Mouse (Mus musculus): Measurements from ENCODE around the gene Rab6b. TPM values are rescaled to one million over a fixed set of nuclear protein-coding genes. Genes with fewer than 3 reads are reported as not detected.
"Not testable (repeated sequence)": the region's sequence is repeated elsewhere in the genome, so short reads cannot be mapped to it uniquely, and the experiment has no call there.

Gene Rab6b
- polyA plus RNA-seq, 1 experiment from 2014 or later, result 95.2 TPM

DNA sequence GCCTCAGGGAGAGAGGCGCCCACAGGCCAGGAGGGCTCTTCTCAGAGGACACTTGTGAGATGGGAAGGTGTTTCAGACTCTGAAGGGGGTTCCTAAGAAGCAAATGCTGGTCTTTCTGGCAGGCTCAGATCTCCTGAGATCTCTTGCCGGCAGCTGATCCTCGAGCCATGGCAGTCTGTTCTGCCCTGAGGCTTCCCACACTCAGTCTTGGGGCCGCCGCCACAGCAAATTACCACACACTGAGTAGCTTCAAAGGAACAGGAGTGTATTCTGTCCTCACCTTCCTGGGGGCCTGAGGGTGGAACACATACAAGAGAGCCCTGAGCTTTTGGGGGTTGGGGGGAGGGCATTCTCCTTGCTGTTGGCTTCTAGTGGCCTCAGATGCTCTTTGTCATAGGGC is 33.8 kb downstream of the Rab6b start:
- 0 out of 2 replicates have a peak, but pooled peaks cover 9% of the 10 kb centered on the region for H3K36me3 ChIP-seq (ENCODE audit: control insufficient read depth, insufficient read depth, low read length)
- no peak overlapping the region for H3K4me3 ChIP-seq (ENCODE audit: low read depth, low read length)
- H3K9ac ChIP-seq (replicated peaks; ENCODE audit: low read depth, low read length), result no peak overlapping the region
- no peaks in the 10 kb centered on the region for H3K27me3 ChIP-seq (ENCODE audit: control insufficient read depth, insufficient read depth, low read length)
- no peaks in the 10 kb centered on the region for H3K9me3 ChIP-seq (ENCODE audit: control insufficient read depth, low read length)
- peak overlapping the region; percentile 76 for H3K27ac ChIP-seq (ENCODE audit: low read depth, low read length)
- 34% methylated on average over 5 of the region's 5 CpGs for WGBS
- ATAC-seq (ENCODE audit: low read depth), result no peak
- peaks cover 28% of the 10 kb centered on the region for H3K4me1 ChIP-seq (ENCODE audit: control insufficient read depth, insufficient read depth, low read length)
- H3K4me2 ChIP-seq (ENCODE audit: low read depth, low read length), result no peak overlapping the region

DNA sequence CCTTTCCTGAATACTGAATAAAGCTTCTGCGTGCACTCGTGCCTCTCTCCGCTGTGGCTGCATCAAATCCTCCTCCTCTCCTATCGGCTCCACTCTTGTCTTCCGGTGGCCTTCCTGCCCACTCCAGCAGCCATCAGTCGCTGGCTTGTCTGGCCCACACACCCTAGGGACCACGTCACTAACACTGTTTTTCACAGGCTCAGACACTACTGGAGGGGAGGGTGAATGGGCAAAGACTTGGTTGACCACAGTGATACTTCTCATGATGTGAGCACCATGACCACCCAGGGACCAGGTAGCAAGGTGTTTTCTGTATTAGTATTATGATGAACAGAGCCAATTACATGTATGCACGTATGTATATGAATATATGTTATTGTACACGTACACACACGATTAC is 34.7 kb downstream of the Rab6b start:
- Histone ChIP-seq H3K4me1 (ENCODE audit: control insufficient read depth, insufficient read depth, low read length) (peaks cover 28% of the 10 kb centered on the region), H3K9me3 (ENCODE audit: control insufficient read depth, low read length) (no peaks in the 10 kb centered on the region), H3K4me2 (ENCODE audit: low read depth, low read length) (no peak overlapping the region), H3K9ac (replicated peaks; ENCODE audit: low read depth, low read length) (no peak overlapping the region), H3K27ac (ENCODE audit: low read depth, low read length) (peak overlapping the region; percentile 76), H3K4me3 (ENCODE audit: low read depth, low read length) (no peak overlapping the region), H3K27me3 (ENCODE audit: control insufficient read depth, insufficient read depth, low read length) (no peaks in the 10 kb centered on the region), H3K36me3 (ENCODE audit: control insufficient read depth, insufficient read depth, low read length) (0 out of 2 replicates have a peak, but pooled peaks cover 6% of the 10 kb centered on the region)
- WGBS, result 48% methylated on average over 10 of the region's 10 CpGs
- peak; percentile 29; the same call in 1 of the 2 replicates for ATAC-seq (ENCODE audit: low read depth)

DNA sequence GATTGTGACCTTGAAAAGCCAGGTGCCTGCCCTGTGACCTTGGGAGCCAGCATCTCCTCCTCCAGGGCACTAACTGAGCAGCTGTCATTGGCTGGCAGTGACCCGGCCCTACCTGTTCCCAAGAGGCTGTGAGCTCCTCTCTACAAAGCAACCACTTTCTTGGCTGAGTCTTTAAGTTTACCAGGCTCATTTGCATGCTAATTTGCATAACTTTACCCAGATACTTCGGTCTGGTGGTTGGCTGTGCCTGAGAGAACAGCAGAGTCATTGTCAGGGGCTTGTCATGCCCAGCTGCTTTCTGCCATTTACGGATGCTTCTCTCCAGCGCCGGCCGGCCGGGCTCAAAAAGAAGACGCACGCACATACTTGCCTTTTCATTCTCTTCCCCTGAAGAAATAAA is 35.1 kb downstream of the Rab6b start:
- peak; percentile 81 for ATAC-seq (ENCODE audit: low read depth)
- Histone ChIP-seq H3K9ac (replicated peaks; ENCODE audit: low read depth, low read length) (no peak overlapping the region), H3K27ac (ENCODE audit: low read depth, low read length) (peak overlapping the region; percentile 76), H3K9me3 (ENCODE audit: control insufficient read depth, low read length) (no peaks in the 10 kb centered on the region), H3K4me3 (ENCODE audit: low read depth, low read length) (no peak overlapping the region), H3K4me2 (ENCODE audit: low read depth, low read length) (no peak overlapping the region), H3K36me3 (ENCODE audit: control insufficient read depth, insufficient read depth, low read length) (0 out of 2 replicates have a peak, but pooled peaks cover 6% of the 10 kb centered on the region), H3K27me3 (ENCODE audit: control insufficient read depth, insufficient read depth, low read length) (no peaks in the 10 kb centered on the region), H3K4me1 (ENCODE audit: control insufficient read depth, insufficient read depth, low read length) (peaks cover 28% of the 10 kb centered on the region)
- WGBS, result 15% methylated on average over 9 of the region's 9 CpGs

GRCm38 (mm10) chr9:103147103-103147502 is 35.5 kb downstream of the Rab6b start:
- Histone ChIP-seq H3K9ac (replicated peaks; ENCODE audit: low read depth, low read length) (no peak overlapping the region), H3K36me3 (ENCODE audit: control insufficient read depth, insufficient read depth, low read length) (0 out of 2 replicates have a peak, but pooled peaks cover 6% of the 10 kb centered on the region), H3K4me2 (ENCODE audit: low read depth, low read length) (0 out of 2 replicates have a peak overlapping the region, but pooled peaks have one; percentile 5), H3K27me3 (ENCODE audit: control insufficient read depth, insufficient read depth, low read length) (no peaks in the 10 kb centered on the region), H3K9me3 (ENCODE audit: control insufficient read depth, low read length) (no peaks in the 10 kb centered on the region), H3K27ac (ENCODE audit: low read depth, low read length) (peak overlapping the region; percentile 76), H3K4me3 (ENCODE audit: low read depth, low read length) (no peak overlapping the region), H3K4me1 (ENCODE audit: control insufficient read depth, insufficient read depth, low read length) (peaks cover 28% of the 10 kb centered on the region)
- no peak; the same call in 1 of the 2 replicates for ATAC-seq (ENCODE audit: low read depth)
- WGBS, result 27% methylated on average over 13 of the region's 13 CpGs

DNA sequence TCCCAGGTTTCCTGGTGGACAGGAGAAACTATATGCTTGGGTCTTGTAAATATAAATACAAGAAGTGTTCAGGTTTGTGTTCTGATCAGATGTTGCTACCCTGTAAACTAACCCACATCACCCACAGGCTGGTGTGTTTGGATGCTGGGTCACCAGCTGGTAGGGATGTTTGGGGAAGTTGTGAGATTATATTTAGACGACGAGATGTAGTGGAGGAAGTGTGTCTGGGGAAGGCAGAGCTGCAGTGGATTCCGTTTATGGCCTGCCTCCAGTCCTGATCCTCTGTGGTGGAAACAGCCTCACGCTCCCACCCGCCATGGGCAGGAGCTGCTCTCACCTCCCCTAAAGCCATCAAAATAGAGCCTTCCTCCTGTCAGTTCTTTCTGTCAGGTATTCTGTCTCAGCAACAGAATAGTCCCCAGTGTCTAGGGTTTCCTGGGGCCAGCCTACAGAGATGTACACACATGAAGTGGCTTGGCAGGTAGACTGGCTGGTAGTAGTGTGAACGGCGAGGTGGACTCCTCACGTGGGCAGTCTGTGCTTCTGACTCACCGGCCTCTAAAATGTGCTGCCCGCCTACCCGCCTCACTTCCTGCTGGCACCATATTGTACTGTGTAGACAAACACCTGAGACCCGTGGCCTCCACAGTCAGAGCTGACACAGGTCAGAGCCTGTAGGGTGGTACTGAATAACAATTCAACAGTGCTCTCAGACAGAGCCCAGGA is 37.6 kb downstream of the Rab6b start:
- Histone ChIP-seq H3K4me2 (ENCODE audit: low read depth, low read length) (no peak overlapping the region), H3K36me3 (ENCODE audit: control insufficient read depth, insufficient read depth, low read length) (0 out of 2 replicates have a peak, but pooled peaks cover 4% of the 10 kb centered on the region), H3K4me1 (ENCODE audit: control insufficient read depth, insufficient read depth, low read length) (peaks cover 33% of the 10 kb centered on the region), H3K9me3 (ENCODE audit: control insufficient read depth, low read length) (no peaks in the 10 kb centered on the region), H3K27me3 (ENCODE audit: control insufficient read depth, insufficient read depth, low read length) (no peaks in the 10 kb centered on the region), H3K4me3 (ENCODE audit: low read depth, low read length) (no peak overlapping the region), H3K27ac (ENCODE audit: low read depth, low read length) (no peak overlapping the region), H3K9ac (replicated peaks; ENCODE audit: low read depth, low read length) (no peak overlapping the region)
- ATAC-seq (ENCODE audit: low read depth), result no peak
- 92% methylated on average over 12 of the region's 12 CpGs for WGBS

- no peak overlapping the region for H3K9ac ChIP-seq (replicated peaks; ENCODE audit: low read depth, low read length)
- H3K27me3 ChIP-seq (ENCODE audit: control insufficient read depth, insufficient read depth, low read length), result no peaks in the 10 kb centered on the region
- H3K36me3 ChIP-seq (ENCODE audit: control insufficient read depth, insufficient read depth, low read length), result 0 out of 2 replicates have a peak, but pooled peaks cover 4% of the 10 kb centered on the region
- H3K9me3 ChIP-seq (ENCODE audit: control insufficient read depth, low read length), result no peaks in the 10 kb centered on the region
- WGBS, result 41% methylated on average over 5 of the region's 5 CpGs
- H3K4me3 ChIP-seq (ENCODE audit: low read depth, low read length), result no peak overlapping the region
- peak; percentile 9; the same call in 1 of the 2 replicates for ATAC-seq (ENCODE audit: low read depth)
- H3K4me1 ChIP-seq (ENCODE audit: control insufficient read depth, insufficient read depth, low read length), result peaks cover 5% of the 10 kb centered on the region; the same call in 1 of the 2 replicates
- H3K27ac ChIP-seq (ENCODE audit: low read depth, low read length), result peak overlapping the region; percentile 44
- no peak overlapping the region for H3K4me2 ChIP-seq (ENCODE audit: low read depth, low read length)
Observed at GRCm38 (mm10) chr9:103153286-103153685, 41.7 kb downstream of the Rab6b start.

DNA sequence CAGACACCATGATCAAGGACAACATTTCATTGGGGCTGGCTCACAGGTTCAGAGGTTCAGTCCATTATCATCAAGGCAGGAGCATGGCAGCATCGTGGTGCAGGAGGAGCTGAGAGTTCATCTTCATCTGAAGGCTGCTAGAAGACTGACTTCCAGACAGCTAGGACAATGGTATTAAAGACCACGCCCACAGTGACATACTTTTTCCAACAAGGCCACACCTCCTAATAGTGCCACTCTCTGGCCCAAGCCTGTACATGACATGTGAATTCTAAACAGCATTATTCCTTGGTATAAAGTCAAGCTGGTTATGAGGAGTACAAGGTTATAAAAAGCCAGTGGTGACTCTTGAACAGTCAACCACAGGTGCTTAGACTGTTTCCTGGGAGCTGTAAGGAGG is 43.0 kb downstream of the Rab6b start:
- no peak overlapping the region for H3K9ac ChIP-seq (replicated peaks; ENCODE audit: low read depth, low read length)
- 96% methylated on average over 2 of the region's 2 CpGs for WGBS
- no peaks in the 10 kb centered on the region for H3K27me3 ChIP-seq (ENCODE audit: control insufficient read depth, insufficient read depth, low read length)
- H3K9me3 ChIP-seq (ENCODE audit: control insufficient read depth, low read length), result no peaks in the 10 kb centered on the region
- H3K27ac ChIP-seq (ENCODE audit: low read depth, low read length), result no peak overlapping the region
- ATAC-seq (ENCODE audit: low read depth), result no peak
- H3K4me2 ChIP-seq (ENCODE audit: low read depth, low read length), result no peak overlapping the region
- peaks cover 5% of the 10 kb centered on the region; the same call in 1 of the 2 replicates for H3K4me1 ChIP-seq (ENCODE audit: control insufficient read depth, insufficient read depth, low read length)
- H3K4me3 ChIP-seq (ENCODE audit: low read depth, low read length), result no peak overlapping the region
- H3K36me3 ChIP-seq (ENCODE audit: control insufficient read depth, insufficient read depth, low read length), result 0 out of 2 replicates have a peak, but pooled peaks cover 4% of the 10 kb centered on the region

DNA sequence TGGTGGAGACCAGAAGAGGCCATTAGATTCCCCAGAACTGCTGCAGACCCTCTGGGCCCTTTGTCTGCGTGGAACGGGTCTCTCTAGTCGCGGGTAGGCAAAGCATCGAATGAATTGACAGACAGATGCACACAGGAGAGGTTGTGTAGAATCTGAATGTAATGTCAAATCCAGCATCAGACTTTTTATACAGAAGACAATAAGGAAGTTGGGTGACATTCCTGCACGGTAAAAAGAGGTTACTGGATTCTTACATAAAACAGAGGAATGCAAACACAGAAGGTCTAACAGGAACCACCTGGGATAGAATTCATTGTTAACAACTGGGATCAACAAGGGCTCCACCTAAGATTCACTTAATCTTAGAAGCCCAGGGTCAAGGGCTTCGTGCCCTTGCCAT is 43.6 kb downstream of the Rab6b start:
- H3K4me1 ChIP-seq (ENCODE audit: control insufficient read depth, insufficient read depth, low read length); H3K27me3 ChIP-seq (ENCODE audit: control insufficient read depth, insufficient read depth, low read length); ATAC-seq (ENCODE audit: low read depth); H3K27ac ChIP-seq (ENCODE audit: low read depth, low read length); H3K9me3 ChIP-seq (ENCODE audit: control insufficient read depth, low read length); H3K4me3 ChIP-seq (ENCODE audit: low read depth, low read length); H3K4me2 ChIP-seq (ENCODE audit: low read depth, low read length); H3K36me3 ChIP-seq (ENCODE audit: control insufficient read depth, insufficient read depth, low read length); H3K9ac ChIP-seq (replicated peaks; ENCODE audit: low read depth, low read length): not testable (repeated sequence)
- 87% methylated on average over 7 of the region's 7 CpGs for WGBS

DNA sequence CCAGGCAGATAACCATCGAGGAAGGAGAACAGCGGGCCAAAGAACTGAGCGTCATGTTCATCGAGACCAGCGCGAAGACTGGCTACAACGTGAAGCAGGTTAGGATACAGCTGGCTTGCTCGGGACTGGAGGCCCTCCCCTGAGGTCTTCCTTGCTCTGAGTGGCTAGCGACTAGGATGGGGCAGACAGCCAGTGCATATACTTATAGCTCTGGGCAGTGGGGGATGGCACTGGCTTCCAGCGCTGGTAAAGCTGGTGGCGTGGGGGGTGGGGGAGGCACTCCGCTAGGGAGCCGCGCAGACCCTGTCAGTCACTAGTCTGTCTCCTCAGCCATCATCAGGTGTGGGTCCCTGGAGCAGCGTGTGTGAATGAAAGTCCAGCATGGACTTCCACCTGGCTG is 52.2 kb downstream of the Rab6b start:
- H3K36me3 ChIP-seq (ENCODE audit: control insufficient read depth, insufficient read depth, low read length), result peaks cover 30% of the 10 kb centered on the region
- no peak for ATAC-seq (ENCODE audit: low read depth)
- H3K9ac ChIP-seq (replicated peaks; ENCODE audit: low read depth, low read length), result no peak overlapping the region
- H3K4me1 ChIP-seq (ENCODE audit: control insufficient read depth, insufficient read depth, low read length), result no peaks in the 10 kb centered on the region
- H3K9me3 ChIP-seq (ENCODE audit: control insufficient read depth, low read length), result no peaks in the 10 kb centered on the region
- no peak overlapping the region for H3K4me2 ChIP-seq (ENCODE audit: low read depth, low read length)
- no peaks in the 10 kb centered on the region for H3K27me3 ChIP-seq (ENCODE audit: control insufficient read depth, insufficient read depth, low read length)
- no peak overlapping the region for H3K4me3 ChIP-seq (ENCODE audit: low read depth, low read length)
- WGBS, result 71% methylated on average over 15 of the region's 15 CpGs
- no peak overlapping the region for H3K27ac ChIP-seq (ENCODE audit: low read depth, low read length)
